Mouse (Mus musculus): ENCODE results near the gene Arhgap27. TPM values are rescaled to one million over a fixed set of nuclear protein-coding genes. Genes with fewer than 3 reads are reported as not detected.
A peak's percentile ranks its signal among the peaks of the same experiment; 100 is the strongest.

Gene Arhgap27
- polyA plus RNA-seq, 1 experiment from 2014 or later: 3.8 TPM

GRCm38 (mm10) chr11:103359841-103360641, 3.5 kb downstream of the Arhgap27 start:
- peak; percentile 88 for DNase-seq (ENCODE audit: low spot score)
- Histone ChIP-seq H3K4me3 (peak overlapping the region; percentile 64), H3K27ac (replicated peaks) (peak overlapping the region; percentile 84), H3K4me1 (peaks cover 74% of the 10 kb centered on the region), H3K36me3 (no peaks in the 10 kb centered on the region), H3K9me3 (replicated peaks) (no peaks in the 10 kb centered on the region), H3K27me3 (ENCODE audit: low read depth, poor library complexity, severe bottlenecking) (peaks cover 100% of the 10 kb centered on the region)
- WGBS: under 1% methylated on average over 60 of the region's 60 CpGs

GRCm38 (mm10) chr11:103359122-103359521, 4.4 kb downstream of the Arhgap27 start:
- Histone ChIP-seq H3K27ac (replicated peaks) (peak overlapping the region; percentile 38; the same call in 1 of the 2 replicates), H3K4me1 (peaks cover 73% of the 10 kb centered on the region), H3K4me3 (peak overlapping the region; percentile 26; the same call in 1 of the 2 replicates), H3K9me3 (replicated peaks) (no peaks in the 10 kb centered on the region), H3K27me3 (ENCODE audit: low read depth, poor library complexity, severe bottlenecking) (peaks cover 99% of the 10 kb centered on the region), H3K36me3 (no peaks in the 10 kb centered on the region)
- 2% methylated on average over 22 of the region's 22 CpGs for WGBS
- DNase-seq (ENCODE audit: low spot score): peak; percentile 84

GRCm38 (mm10) chr11:103358316-103358715, 5.2 kb downstream of the Arhgap27 start:
- H3K4me3 ChIP-seq: no peak overlapping the region
- no peak for DNase-seq (ENCODE audit: low spot score)
- H3K27me3 ChIP-seq (ENCODE audit: low read depth, poor library complexity, severe bottlenecking): peaks cover 95% of the 10 kb centered on the region
- H3K9me3 ChIP-seq (replicated peaks): no peaks in the 10 kb centered on the region
- no peaks in the 10 kb centered on the region for H3K36me3 ChIP-seq
- WGBS: 74% methylated on average over 4 of the region's 4 CpGs
- H3K4me1 ChIP-seq: peaks cover 65% of the 10 kb centered on the region
- peak overlapping the region; percentile 38; the same call in 1 of the 2 replicates for H3K27ac ChIP-seq (replicated peaks)

GRCm38 (mm10) chr11:103357710-103358109, 5.8 kb downstream of the Arhgap27 start:
- Histone ChIP-seq H3K4me3 (no peak overlapping the region), H3K9me3 (replicated peaks) (no peaks in the 10 kb centered on the region; the same call in 1 of the 2 replicates), H3K4me1 (peaks cover 59% of the 10 kb centered on the region), H3K36me3 (no peaks in the 10 kb centered on the region), H3K27ac (replicated peaks) (no peak overlapping the region), H3K27me3 (ENCODE audit: low read depth, poor library complexity, severe bottlenecking) (peaks cover 89% of the 10 kb centered on the region)
- no peak for DNase-seq (ENCODE audit: low spot score)
- WGBS: 94% methylated on average over 10 of the region's 10 CpGs

- Histone ChIP-seq H3K4me1 (peaks cover 53% of the 10 kb centered on the region), H3K27me3 (ENCODE audit: low read depth, poor library complexity, severe bottlenecking) (peaks cover 83% of the 10 kb centered on the region), H3K4me3 (no peak overlapping the region), H3K36me3 (no peaks in the 10 kb centered on the region), H3K27ac (replicated peaks) (no peak overlapping the region), H3K9me3 (replicated peaks) (no peaks in the 10 kb centered on the region; the same call in 1 of the 2 replicates)
- WGBS: 88% methylated on average over 16 of the region's 16 CpGs
- no peak for DNase-seq (ENCODE audit: low spot score)
Observed at GRCm38 (mm10) chr11:103356938-103357670, 6.4 kb downstream of the Arhgap27 start.

- H3K9me3 ChIP-seq (replicated peaks): no peaks in the 10 kb centered on the region; the same call in 1 of the 2 replicates
- WGBS: 28% methylated on average over 11 of the region's 11 CpGs
Observed at GRCm38 (mm10) chr11:103356032-103356571, 7.4 kb downstream of the Arhgap27 start.

DNA sequence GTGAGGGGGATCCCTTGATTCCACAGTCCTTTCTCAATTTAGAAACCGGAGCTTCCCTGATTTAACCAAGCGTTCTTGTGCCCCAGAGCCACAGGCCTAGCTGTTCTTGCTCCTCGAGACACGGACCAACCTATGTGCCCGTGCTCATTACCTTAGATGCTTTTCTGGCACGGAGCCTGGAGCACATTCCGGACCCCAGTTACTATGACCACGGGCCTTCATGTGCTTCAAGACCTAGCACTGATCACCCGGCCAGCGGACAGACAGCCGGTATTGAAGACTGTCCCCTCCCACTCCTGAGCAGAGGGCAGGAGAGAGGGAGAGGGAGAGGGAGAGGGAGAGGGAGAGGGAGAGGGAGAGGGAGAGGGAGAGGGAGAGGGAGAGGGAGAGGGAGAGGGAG, 8.2 kb downstream of the Arhgap27 start:
- 27% methylated on average over 11 of the region's 11 CpGs for WGBS
- Histone ChIP-seq H3K27me3 (ENCODE audit: low read depth, poor library complexity, severe bottlenecking) (peaks cover 65% of the 10 kb centered on the region), H3K4me1 (peaks cover 37% of the 10 kb centered on the region)

More at GRCm38 (mm10) chr11:103356032-103356571, 7.4 kb downstream of the Arhgap27 start:
- no peak overlapping the region for H3K4me3 ChIP-seq
- no peak overlapping the region for H3K27ac ChIP-seq (replicated peaks)
- peaks cover 73% of the 10 kb centered on the region for H3K27me3 ChIP-seq (ENCODE audit: low read depth, poor library complexity, severe bottlenecking)
- H3K36me3 ChIP-seq: no peaks in the 10 kb centered on the region
- no peak for DNase-seq (ENCODE audit: low spot score)
- peaks cover 43% of the 10 kb centered on the region for H3K4me1 ChIP-seq

GRCm38 (mm10) chr11:103354033-103354432, 9.5 kb downstream of the Arhgap27 start:
- peaks cover 53% of the 10 kb centered on the region for H3K27me3 ChIP-seq (ENCODE audit: low read depth, poor library complexity, severe bottlenecking)
- H3K9me3 ChIP-seq (replicated peaks): no peaks in the 10 kb centered on the region; the same call in 1 of the 2 replicates
- H3K4me1 ChIP-seq: peaks cover 25% of the 10 kb centered on the region
- no peak overlapping the region for H3K27ac ChIP-seq (replicated peaks)
- 88% methylated on average over 3 of the region's 3 CpGs for WGBS
- no peak for DNase-seq (ENCODE audit: low spot score)
- H3K4me3 ChIP-seq: no peak overlapping the region
- no peaks in the 10 kb centered on the region for H3K36me3 ChIP-seq

More for the DNA sequence above, 8.2 kb downstream of the Arhgap27 start:
- Histone ChIP-seq H3K27ac (replicated peaks) (no peak overlapping the region), H3K9me3 (replicated peaks) (no peaks in the 10 kb centered on the region; the same call in 1 of the 2 replicates), H3K4me3 (no peak overlapping the region), H3K36me3 (no peaks in the 10 kb centered on the region)
- DNase-seq (ENCODE audit: low spot score): peak; percentile 25

GRCm38 (mm10) chr11:103352239-103352814, 11.2 kb downstream of the Arhgap27 start:
- no peaks in the 10 kb centered on the region for H3K36me3 ChIP-seq
- WGBS: 87% methylated on average over 5 of the region's 5 CpGs
- no peak overlapping the region for H3K4me3 ChIP-seq
- peaks cover 36% of the 10 kb centered on the region for H3K27me3 ChIP-seq (ENCODE audit: low read depth, poor library complexity, severe bottlenecking)
- no peak for DNase-seq (ENCODE audit: low spot score)
- no peaks in the 10 kb centered on the region; the same call in 1 of the 2 replicates for H3K9me3 ChIP-seq (replicated peaks)
- H3K27ac ChIP-seq (replicated peaks): no peak overlapping the region
- H3K4me1 ChIP-seq: peaks cover 19% of the 10 kb centered on the region

DNA sequence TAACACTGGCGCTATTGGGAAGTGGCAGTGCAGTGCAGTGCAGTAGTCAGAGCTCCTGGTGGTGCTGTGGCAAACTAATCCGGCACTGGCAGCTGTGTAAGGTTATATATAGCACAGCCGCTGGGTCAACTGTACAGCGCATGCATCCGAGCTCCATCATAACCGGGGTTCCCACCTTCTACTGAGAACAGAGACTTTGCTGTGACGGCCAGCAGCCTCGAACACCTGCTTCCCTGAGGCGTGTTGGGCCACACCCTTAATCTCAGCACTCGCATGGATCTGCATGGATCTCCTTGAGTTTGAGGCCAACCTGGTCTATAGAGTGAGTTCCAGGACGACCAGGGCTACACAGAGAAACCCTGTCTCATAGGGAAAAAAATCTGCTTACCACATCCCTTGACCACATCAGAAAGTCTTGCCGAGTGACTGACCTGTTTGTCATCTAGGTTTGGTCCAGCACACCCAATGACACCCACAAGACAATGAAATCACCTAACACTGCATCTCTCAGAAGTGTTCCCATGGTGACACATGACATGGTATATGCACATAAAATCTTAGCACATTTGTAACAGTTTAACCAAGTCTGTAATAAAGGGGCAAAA, 12.7 kb downstream of the Arhgap27 start:
- Histone ChIP-seq H3K9me3 (replicated peaks) (no peaks in the 10 kb centered on the region; the same call in 1 of the 2 replicates), H3K27ac (replicated peaks) (no peak overlapping the region), H3K4me1 (peaks cover 12% of the 10 kb centered on the region), H3K36me3 (no peaks in the 10 kb centered on the region), H3K27me3 (ENCODE audit: low read depth, poor library complexity, severe bottlenecking) (peaks cover 20% of the 10 kb centered on the region), H3K4me3 (no peak overlapping the region)
- no peak for DNase-seq (ENCODE audit: low spot score)
- 89% methylated on average over 12 of the region's 12 CpGs for WGBS

GRCm38 (mm10) chr11:103349699-103350098, 13.8 kb downstream of the Arhgap27 start:
- Histone ChIP-seq H3K4me3 (no peak overlapping the region), H3K4me1 (peaks cover 6% of the 10 kb centered on the region; the same call in 1 of the 2 replicates)
- 75% methylated on average over 2 of the region's 2 CpGs for WGBS

DNA sequence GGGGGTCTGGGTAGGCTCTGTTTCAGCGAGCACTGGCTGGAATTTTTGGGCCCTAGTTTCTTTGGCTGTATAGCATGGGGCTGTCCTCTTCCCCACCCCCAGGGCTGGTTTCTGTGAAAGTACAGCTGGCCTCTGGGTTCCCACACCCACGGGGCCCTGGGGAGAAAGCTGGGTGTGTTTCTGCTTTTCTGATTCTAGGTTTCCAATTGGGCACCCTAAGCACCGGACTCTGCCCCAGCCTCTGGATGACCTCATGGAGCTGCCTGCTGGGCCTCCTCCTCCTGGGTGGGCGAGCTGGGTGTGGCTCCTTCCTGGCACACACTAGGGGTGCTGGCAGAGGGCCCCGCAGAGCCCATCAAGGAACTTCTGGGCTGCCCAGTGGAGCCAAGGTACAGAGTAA, 16.8 kb downstream of the Arhgap27 start:
- 85% methylated on average over 5 of the region's 5 CpGs for WGBS
- H3K36me3 ChIP-seq: no peaks in the 10 kb centered on the region

More at GRCm38 (mm10) chr11:103349699-103350098, 13.8 kb downstream of the Arhgap27 start:
- Histone ChIP-seq H3K27ac (replicated peaks) (no peak overlapping the region), H3K27me3 (ENCODE audit: low read depth, poor library complexity, severe bottlenecking) (peaks cover 16% of the 10 kb centered on the region; the same call in 1 of the 2 replicates), H3K9me3 (replicated peaks) (no peaks in the 10 kb centered on the region; the same call in 1 of the 2 replicates), H3K36me3 (no peaks in the 10 kb centered on the region)
- no peak for DNase-seq (ENCODE audit: low spot score)

More for the DNA sequence above, 16.8 kb downstream of the Arhgap27 start:
- Histone ChIP-seq H3K27ac (replicated peaks) (no peak overlapping the region), H3K4me3 (no peak overlapping the region), H3K9me3 (replicated peaks) (no peaks in the 10 kb centered on the region), H3K27me3 (ENCODE audit: low read depth, poor library complexity, severe bottlenecking) (0 out of 2 replicates have a peak, but pooled peaks cover 6% of the 10 kb centered on the region), H3K4me1 (peaks cover 10% of the 10 kb centered on the region; the same call in 1 of the 2 replicates)
- DNase-seq (ENCODE audit: low spot score): no peak
